Mouse (Mus musculus): ENCODE measurements around the gene Galnt17.

The Galnt17 gene

GRCm38 (mm10) chr5:131015341-131015740 lies 293.0 kb downstream of the Galnt17 start:
- DNase-seq: no peak

- DNase-seq: no peak
Observed at GRCm38 (mm10) chr5:131013816-131014215, 294.5 kb downstream of the Galnt17 start.

GRCm38 (mm10) chr5:131013101-131013500 lies 295.2 kb downstream of the Galnt17 start:
- no peak for DNase-seq

GRCm38 (mm10) chr5:131009510-131009909 lies 298.8 kb downstream of the Galnt17 start:
- DNase-seq: peak; percentile 6

- DNase-seq: no peak
Observed at GRCm38 (mm10) chr5:131008507-131008906, 299.8 kb downstream of the Galnt17 start.

- peak; percentile 42 for DNase-seq
Observed at GRCm38 (mm10) chr5:131007871-131008505, 300.3 kb downstream of the Galnt17 start.

- no peak for DNase-seq
Observed at GRCm38 (mm10) chr5:131007198-131007597, 301.1 kb downstream of the Galnt17 start.

- no peak for DNase-seq
Observed at GRCm38 (mm10) chr5:131006524-131006923, 301.8 kb downstream of the Galnt17 start.

- DNase-seq: no peak
Observed at GRCm38 (mm10) chr5:131000572-131000971, 307.7 kb downstream of the Galnt17 start.

- DNase-seq: no peak
Observed at GRCm38 (mm10) chr5:130979321-130979720, 329.0 kb downstream of the Galnt17 start.

GRCm38 (mm10) chr5:130978871-130979270 lies 329.4 kb downstream of the Galnt17 start:
- DNase-seq: no peak

- DNase-seq: no peak
Observed at GRCm38 (mm10) chr5:130977999-130978398, 330.3 kb downstream of the Galnt17 start.

GRCm38 (mm10) chr5:130952361-130952760 lies 355.9 kb downstream of the Galnt17 start:
- no peak for DNase-seq

GRCm38 (mm10) chr5:130950894-130951400 lies 357.4 kb downstream of the Galnt17 start:
- peak; percentile 6 for DNase-seq

- no peak for DNase-seq
Observed at GRCm38 (mm10) chr5:130950421-130950820, 357.9 kb downstream of the Galnt17 start.

- DNase-seq: no peak
Observed at GRCm38 (mm10) chr5:130949710-130950109, 358.6 kb downstream of the Galnt17 start.

- no peak for DNase-seq
Observed at GRCm38 (mm10) chr5:130938911-130939608, 369.2 kb downstream of the Galnt17 start.

GRCm38 (mm10) chr5:130938274-130938741 lies 370.0 kb downstream of the Galnt17 start:
- DNase-seq: peak; percentile 3

- DNase-seq: no peak
Observed at GRCm38 (mm10) chr5:130930999-130931398, 377.3 kb downstream of the Galnt17 start.

GRCm38 (mm10) chr5:130927794-130928149 lies 380.5 kb downstream of the Galnt17 start:
- DNase-seq: no peak

- no peak for DNase-seq
Observed at GRCm38 (mm10) chr5:130927138-130927793, 381.0 kb downstream of the Galnt17 start.

GRCm38 (mm10) chr5:130925681-130926080 lies 382.6 kb downstream of the Galnt17 start:
- DNase-seq: no peak

- DNase-seq: peak; percentile 36
Observed at GRCm38 (mm10) chr5:130924245-130924827, 384.0 kb downstream of the Galnt17 start.

Measured in kidney, adult 9 months (tissue).